Mouse (Mus musculus) small intestine, adult 2 months (tissue): ENCODE data around the gene Ncl.

ENCODE experiments used
- CTCF ChIP-seq: fragments of 200-500 bp; IDR thresholded peaks from 2 replicates; pipeline ENCODE4 v1.5.1; 2012; ENCODE audit warnings: low read depth, mild to moderate bottlenecking, control low read depth, inconsistent platforms, low read length, moderate library complexity, mixed read lengths; ENCODE audit not compliant: insufficient replicate concordance, insufficient read length; ENCODE audit errors: extremely low read depth
- POLR2A ChIP-seq: fragments of 200-500 bp; IDR thresholded peaks from 2 replicates; pipeline ENCODE4 v1.6.1; 2012; ENCODE audit warnings: low read depth, mild to moderate bottlenecking, control low read depth, inconsistent platforms, low read length, moderate library complexity

DNA sequence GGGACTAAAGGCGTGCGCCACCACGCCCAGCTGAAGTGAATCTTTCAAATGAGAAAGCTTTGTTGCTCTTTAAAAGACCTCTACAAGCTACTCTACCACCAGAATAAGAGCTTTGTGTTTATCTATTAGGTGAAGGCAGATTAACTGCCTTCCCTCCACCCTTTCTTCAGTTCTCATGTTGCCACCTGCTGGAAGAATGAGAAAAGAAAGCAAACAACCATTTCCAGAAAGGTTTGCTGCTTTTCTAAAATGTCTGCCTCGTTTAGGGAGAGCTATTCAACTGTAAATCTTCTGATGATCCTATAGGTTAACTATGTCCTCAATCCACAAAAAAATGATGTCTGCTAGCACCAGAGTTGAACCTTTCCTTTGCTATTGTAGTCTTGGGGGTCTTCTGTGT is 10.4 kb downstream of the Ncl start:
- TF ChIP-seq CTCF (no peak), POLR2A (no peak)
